Mouse (Mus musculus): ENCODE measurements at regions not wholly inside any gene's neighbourhood (a gene's known extent, or its start where the extent isn't known, plus 50 kb on each side); places are given as distances from the start of the nearest gene placed in this dataset.

GRCm38 (mm10) chr9:87925151-87925550 lies 194.1 kb upstream of the Tbx18 start:
- H3K27ac ChIP-seq (ENCODE audit: control insufficient read depth, low read depth, low read length), result no peak overlapping the region
- H3K27me3 ChIP-seq (ENCODE audit: control insufficient read depth in 1 of 2, insufficient read depth in 2 of 2, low read length in 2 of 2), result no peaks in the 10 kb centered on the region
- H3K4me1 ChIP-seq (ENCODE audit: control insufficient read depth in 1 of 2, insufficient read depth in 2 of 2, low read length in 2 of 2), result no peaks in the 10 kb centered on the region
- no peaks in the 10 kb centered on the region for H3K79me2 ChIP-seq (ENCODE audit: control insufficient read depth, insufficient read depth, low read length, poor library complexity)
- no peak for TF ChIP-seq ZC3H11A (IDR thresholded peaks at IDR 0.05; ENCODE audit: low read depth, low read length)
- no peak for TF ChIP-seq CTCF (IDR thresholded peaks at IDR 0.05 in 2 of 3, conservative IDR thresholded peaks at IDR 0.05 in 1 of 3; ENCODE audit: control insufficient read depth in 1 of 3, insufficient read depth in 1 of 3, low read depth in 2 of 3, low read length in 3 of 3, poor library complexity in 1 of 3, severe bottlenecking in 1 of 3)
- TF ChIP-seq RCOR1 (IDR thresholded peaks at IDR 0.05; ENCODE audit: low read depth, low read length), result no peak
- TF ChIP-seq ETS1 (IDR thresholded peaks at IDR 0.05; ENCODE audit: low read depth, low read length), result no peak
- H3K9ac ChIP-seq (ENCODE audit: control insufficient read depth, low read depth, low read length, poor library complexity, severe bottlenecking), result no peak overlapping the region
- no peaks in the 10 kb centered on the region for H3K36me3 ChIP-seq (ENCODE audit: control insufficient read depth in 1 of 2, insufficient read depth in 2 of 2, low read length in 2 of 2)
- no peaks in the 10 kb centered on the region for H3K9me3 ChIP-seq (replicated peaks; ENCODE audit: insufficient read depth, low read length)
- H3K4me3 ChIP-seq (ENCODE audit: control insufficient read depth in 1 of 2, insufficient read depth in 1 of 2, low read depth in 2 of 2, low read length in 2 of 2), result no peak overlapping the region
- no peak for DNase-seq (ENCODE audit: low read depth, low spot score)

DNA sequence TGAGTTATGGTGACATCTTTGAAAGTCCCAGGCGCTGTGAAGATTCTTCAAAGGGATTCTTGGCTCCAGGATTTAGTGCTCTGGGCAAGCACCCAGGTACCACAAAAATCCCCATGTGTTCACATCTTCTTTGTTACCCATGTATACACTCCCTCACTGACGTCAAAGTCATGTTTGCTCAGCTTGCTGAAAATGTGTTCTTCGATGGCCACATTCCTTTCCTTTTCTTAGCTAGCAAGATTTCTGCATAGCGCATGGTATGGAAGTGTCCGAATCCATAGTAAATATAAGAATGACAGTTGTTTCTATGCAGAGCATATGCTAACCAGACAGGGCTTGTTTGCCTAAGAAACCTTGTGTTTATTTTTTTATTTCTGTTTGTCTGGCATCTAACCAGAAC lies 202.2 kb upstream of the Tbx18 start:
- H3K27me3 ChIP-seq (ENCODE audit: control insufficient read depth in 1 of 2, insufficient read depth in 2 of 2, low read length in 2 of 2), result no peaks in the 10 kb centered on the region
- H3K9ac ChIP-seq (ENCODE audit: control insufficient read depth, low read depth, low read length, poor library complexity, severe bottlenecking), result no peak overlapping the region
- H3K4me3 ChIP-seq (ENCODE audit: control insufficient read depth in 1 of 2, insufficient read depth in 1 of 2, low read depth in 2 of 2, low read length in 2 of 2), result no peak overlapping the region
- TF ChIP-seq USF2 (IDR thresholded peaks at IDR 0.05; ENCODE audit: borderline replicate concordance in 1 of 2, insufficient read depth in 1 of 2, low read depth in 1 of 2, low read length in 2 of 2) (no peak), MAFK (IDR thresholded peaks at IDR 0.05; ENCODE audit: borderline replicate concordance, low read depth, low read length) (no peak), UBTF (IDR thresholded peaks at IDR 0.05; ENCODE audit: borderline replicate concordance, insufficient read depth, low read depth, low read length) (no peak), MEF2A (IDR thresholded peaks at IDR 0.05; ENCODE audit: extremely low read depth, insufficient replicate concordance, low read depth, low read length, poor library complexity, severe bottlenecking) (no peak), RAD21 (IDR thresholded peaks at IDR 0.05; ENCODE audit: low read depth, low read length) (no peak), MYB (IDR thresholded peaks at IDR 0.05; ENCODE audit: low read depth, low read length) (no peak)
- H3K4me1 ChIP-seq (ENCODE audit: control insufficient read depth in 1 of 2, insufficient read depth in 2 of 2, low read length in 2 of 2), result no peaks in the 10 kb centered on the region
- H3K9me3 ChIP-seq (replicated peaks; ENCODE audit: insufficient read depth, low read length), result no peaks in the 10 kb centered on the region
- no peak for DNase-seq (ENCODE audit: low read depth, low spot score)
- H3K79me2 ChIP-seq (ENCODE audit: control insufficient read depth, insufficient read depth, low read length, poor library complexity), result no peaks in the 10 kb centered on the region
- H3K27ac ChIP-seq (ENCODE audit: control insufficient read depth, low read depth, low read length), result no peak overlapping the region
- H3K36me3 ChIP-seq (ENCODE audit: control insufficient read depth in 1 of 2, insufficient read depth in 2 of 2, low read length in 2 of 2), result no peaks in the 10 kb centered on the region

DNA sequence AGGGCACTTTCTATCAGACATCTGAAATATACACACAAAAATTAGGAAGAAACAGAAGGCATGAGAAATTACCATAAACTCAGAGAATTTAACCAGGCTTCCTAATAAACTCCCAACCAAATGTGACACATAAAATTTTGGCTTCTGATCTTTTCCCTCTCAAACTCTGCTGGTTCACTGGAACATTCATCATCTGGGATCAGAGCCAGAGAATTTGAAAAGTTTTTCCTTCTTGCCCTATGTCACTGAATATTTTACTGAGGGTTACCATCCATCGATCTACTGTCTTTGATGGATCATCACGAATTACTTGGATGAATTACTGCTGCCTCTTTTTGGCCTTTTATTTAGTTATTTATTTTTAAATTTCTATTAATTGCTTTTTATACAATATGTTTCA lies 221.4 kb upstream of the Tbx18 start:
- no peaks in the 10 kb centered on the region for H3K9me3 ChIP-seq (replicated peaks; ENCODE audit: insufficient read depth, low read length)
- H3K79me2 ChIP-seq (ENCODE audit: control insufficient read depth, insufficient read depth, low read length, poor library complexity), result no peaks in the 10 kb centered on the region
- no peaks in the 10 kb centered on the region for H3K4me1 ChIP-seq (ENCODE audit: control insufficient read depth in 1 of 2, insufficient read depth in 2 of 2, low read length in 2 of 2)
- H3K9ac ChIP-seq (ENCODE audit: control insufficient read depth, low read depth, low read length, poor library complexity, severe bottlenecking), result no peak overlapping the region
- TF ChIP-seq ZKSCAN1 (IDR thresholded peaks at IDR 0.05; ENCODE audit: low read depth, low read length) (no peak), JUND (IDR thresholded peaks at IDR 0.05; ENCODE audit: low read depth, low read length) (no peak)
- no peak overlapping the region for H3K4me3 ChIP-seq (ENCODE audit: control insufficient read depth in 1 of 2, insufficient read depth in 1 of 2, low read depth in 2 of 2, low read length in 2 of 2)
- no peaks in the 10 kb centered on the region for H3K36me3 ChIP-seq (ENCODE audit: control insufficient read depth in 1 of 2, insufficient read depth in 2 of 2, low read length in 2 of 2)
- no peaks in the 10 kb centered on the region for H3K27me3 ChIP-seq (ENCODE audit: control insufficient read depth in 1 of 2, insufficient read depth in 2 of 2, low read length in 2 of 2)
- no peak overlapping the region for H3K27ac ChIP-seq (ENCODE audit: control insufficient read depth, low read depth, low read length)
- DNase-seq (ENCODE audit: low read depth, low spot score), result no peak
